Mouse (Mus musculus) cerebellum, adult 11 months (tissue): ENCODE measurements around the gene Ccdc114.
"Not testable (repeated sequence)": the region's sequence is repeated elsewhere in the genome, so short reads cannot be mapped to it uniquely, and the experiment has no call there.

Source experiments
- DNase-seq: peaks from one replicate; pipeline ENCODE4 v3.0.0; 2022

Gene Ccdc114

DNA sequence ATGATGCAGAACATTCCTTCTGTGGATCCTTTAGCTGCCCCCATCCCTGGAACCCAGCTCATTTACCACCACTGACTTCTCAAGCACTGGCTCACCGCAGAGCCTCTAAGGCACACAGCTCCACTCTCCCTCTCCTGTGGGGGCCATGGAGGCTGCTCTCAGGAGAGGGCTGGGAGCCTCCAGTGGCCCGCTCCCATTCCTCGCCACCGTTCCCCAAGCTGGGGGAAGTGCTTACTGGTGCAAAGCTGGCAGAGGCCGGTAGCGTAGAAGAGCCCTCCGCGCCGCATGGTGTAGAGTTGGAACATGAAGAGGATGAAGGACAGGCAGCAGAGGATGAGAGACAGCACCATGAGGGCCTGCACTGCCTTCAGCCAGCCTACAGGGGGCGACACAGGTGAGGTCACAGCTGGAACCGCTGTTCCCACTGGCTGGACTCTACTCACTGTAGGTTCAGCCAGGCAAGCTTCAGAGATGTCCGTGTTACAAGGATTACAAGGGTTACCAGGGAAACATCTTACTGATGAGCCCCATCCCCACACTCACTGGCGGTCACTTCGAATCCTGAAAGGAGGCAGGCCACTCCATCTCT is 4.7 kb upstream of the Ccdc114 start:
- DNase-seq, result no peak

DNA sequence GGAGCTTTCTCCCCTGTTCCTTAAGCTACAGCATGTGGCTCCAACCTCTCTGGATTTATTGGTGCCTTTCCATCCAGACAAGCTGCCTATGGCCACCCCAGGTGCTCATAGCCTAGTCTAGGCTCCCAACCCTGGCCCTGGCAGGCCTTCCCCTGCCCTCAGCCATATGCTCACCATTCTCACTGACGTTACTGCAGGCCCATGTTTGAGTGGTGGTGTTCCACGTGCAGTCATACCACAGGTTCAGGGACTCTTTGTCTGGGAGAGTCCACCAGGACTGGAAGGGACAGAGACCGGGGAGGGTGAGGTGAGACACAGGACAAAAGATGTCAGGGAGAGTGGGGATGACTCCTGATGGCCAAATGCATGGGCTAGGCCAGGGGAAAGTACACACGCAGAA is 4.1 kb upstream of the Ccdc114 start:
- no peak for DNase-seq

GRCm38 (mm10) chr7:45920583-45921241 is 3.2 kb upstream of the Ccdc114 start:
- DNase-seq, result no peak

GRCm38 (mm10) chr7:45921242-45921621 is 2.6 kb upstream of the Ccdc114 start, which contains the start of gene Emp3:
Emp3 (minus strand) TSS chr7:45921404.
- DNase-seq, result no peak

DNA sequence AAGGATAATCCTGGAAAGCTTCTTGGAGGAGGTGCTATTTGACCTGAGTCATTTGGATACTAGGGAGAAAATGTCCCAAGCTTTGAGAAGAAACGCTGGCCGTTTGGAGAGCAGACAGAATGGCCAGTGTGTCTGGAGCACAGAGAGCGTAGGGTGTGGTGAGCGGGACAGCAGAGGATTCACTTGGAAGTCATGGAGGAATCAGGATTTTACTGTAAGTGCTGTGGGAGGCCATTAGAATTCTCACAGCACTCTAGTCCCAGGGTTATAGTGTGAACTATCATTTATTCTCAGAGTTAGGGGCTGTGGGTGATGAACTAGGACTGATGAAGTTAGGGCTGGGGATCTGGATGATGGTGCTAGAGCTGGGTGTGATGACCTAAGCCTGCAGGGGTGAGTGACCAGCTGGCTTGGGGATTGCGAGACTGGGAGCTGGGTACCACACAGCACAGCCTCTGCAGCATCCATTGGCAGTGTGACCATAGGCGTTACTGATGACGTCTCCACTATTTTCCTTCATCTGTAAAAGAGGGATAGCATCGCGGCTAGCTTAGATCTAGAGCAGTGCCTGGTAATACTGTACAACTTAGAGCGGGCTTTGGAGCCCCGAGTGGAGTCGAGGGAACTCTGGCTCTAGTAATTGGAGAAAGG is 1.8 kb upstream of the Ccdc114 start:
- DNase-seq, result no peak

DNA sequence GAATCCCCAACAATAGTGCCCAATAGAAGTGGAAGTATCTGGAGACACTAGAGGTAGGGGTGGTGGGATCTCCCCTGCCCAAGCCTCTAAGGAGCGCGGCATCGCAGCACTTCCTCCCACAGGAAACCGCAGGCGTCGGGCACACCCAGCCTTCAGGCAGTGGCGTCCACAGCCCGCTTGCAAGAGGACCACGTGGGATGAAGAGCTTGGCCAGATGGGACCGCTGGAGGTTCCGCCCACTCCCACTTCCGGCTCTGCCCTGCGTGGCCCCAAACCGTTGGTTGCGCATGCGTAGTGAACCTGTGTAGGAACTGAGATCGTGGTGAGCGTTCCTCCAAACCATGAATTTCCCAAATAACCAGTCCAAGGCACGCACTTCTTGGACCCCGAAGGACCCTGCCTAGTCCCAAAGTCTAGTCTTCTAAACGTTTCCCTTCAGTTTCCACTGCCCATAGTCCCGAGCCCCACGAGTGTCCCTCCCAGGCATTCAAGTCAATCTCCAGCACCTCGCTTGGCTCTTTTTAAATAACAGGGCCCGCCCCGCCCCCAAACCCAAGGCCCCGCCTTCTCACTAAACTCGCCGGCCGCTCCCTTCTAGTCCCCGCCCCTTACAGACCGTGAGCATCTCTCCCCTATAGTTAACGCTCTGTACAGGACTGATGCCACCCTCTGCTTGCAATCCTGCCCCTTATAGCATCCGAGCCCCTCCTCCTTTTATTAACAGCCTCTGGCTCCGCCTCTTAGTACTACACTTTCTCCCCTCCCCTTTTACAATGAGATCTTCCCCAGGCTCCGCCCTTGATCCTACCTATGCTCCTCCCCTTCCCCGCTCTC is 727 bp upstream of the Ccdc114 start:
- DNase-seq, result peak; percentile 76

DNA sequence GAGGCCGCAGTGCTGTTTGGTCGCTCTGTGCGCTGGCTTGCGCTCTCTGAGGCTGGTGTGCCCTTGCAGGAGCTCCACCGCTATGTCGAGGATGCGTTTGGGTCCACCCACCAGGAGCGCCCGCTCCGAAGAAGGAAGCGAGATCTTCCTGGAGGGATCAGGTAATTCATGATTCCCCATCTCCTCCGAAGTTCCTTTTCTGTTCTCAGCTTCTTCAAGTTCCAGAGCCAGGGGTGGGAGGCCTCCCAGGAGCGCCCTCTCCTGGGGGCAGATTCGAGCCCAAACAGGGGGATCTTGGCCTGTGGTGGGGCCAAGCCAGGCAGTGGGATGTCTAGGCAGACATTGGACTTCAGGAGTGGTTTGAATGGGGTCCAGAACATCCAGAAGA is 551 bp downstream of the Ccdc114 start:
- no peak for DNase-seq

DNA sequence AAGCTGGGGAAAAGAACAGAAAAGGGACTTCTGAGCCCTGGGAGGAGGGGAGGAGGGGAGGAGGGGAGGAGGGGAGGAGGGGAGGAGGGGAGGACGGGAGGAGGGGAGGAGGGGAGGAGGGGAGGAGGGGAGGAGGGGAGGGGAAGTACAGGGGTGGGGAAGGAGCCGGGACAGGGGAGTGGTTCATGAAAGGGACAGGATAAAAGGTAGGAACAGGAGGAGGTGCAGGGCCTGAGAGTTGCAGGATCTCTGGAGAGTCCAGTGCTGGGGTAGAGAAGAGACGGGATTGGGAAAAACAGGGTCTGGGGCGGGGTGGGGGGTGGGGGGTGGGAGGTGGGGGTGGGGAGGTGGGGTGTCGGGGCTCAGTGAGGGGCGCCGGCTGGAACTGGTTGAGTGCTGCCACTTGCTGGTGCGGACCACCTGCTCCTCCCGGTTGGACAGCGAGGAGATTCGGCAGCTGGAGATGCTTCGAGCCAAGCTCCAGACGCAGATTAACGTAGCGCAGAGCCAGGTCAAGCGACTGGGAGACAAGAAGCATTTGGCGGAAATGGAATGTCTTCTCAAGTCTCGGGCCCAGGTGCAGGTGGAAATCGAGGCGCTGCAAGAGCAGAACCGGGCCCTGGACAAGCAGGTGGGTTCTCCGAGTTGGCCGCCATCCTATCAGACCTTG is 4.9 kb downstream of the Ccdc114 start:
- DNase-seq, result no peak

GRCm38 (mm10) chr7:45929688-45930087 is 5.8 kb downstream of the Ccdc114 start:
- DNase-seq, result no peak

GRCm38 (mm10) chr7:45933766-45934165 is 9.9 kb downstream of the Ccdc114 start:
- DNase-seq, result not testable (repeated sequence)

GRCm38 (mm10) chr7:45935114-45935513 is 11.2 kb downstream of the Ccdc114 start:
- peak; percentile 38 for DNase-seq

- DNase-seq, result no peak
Measured at GRCm38 (mm10) chr7:45939836-45940235, 16.0 kb downstream of the Ccdc114 start.

- no peak for DNase-seq
Measured at GRCm38 (mm10) chr7:45941986-45942385, 18.1 kb downstream of the Ccdc114 start.

DNA sequence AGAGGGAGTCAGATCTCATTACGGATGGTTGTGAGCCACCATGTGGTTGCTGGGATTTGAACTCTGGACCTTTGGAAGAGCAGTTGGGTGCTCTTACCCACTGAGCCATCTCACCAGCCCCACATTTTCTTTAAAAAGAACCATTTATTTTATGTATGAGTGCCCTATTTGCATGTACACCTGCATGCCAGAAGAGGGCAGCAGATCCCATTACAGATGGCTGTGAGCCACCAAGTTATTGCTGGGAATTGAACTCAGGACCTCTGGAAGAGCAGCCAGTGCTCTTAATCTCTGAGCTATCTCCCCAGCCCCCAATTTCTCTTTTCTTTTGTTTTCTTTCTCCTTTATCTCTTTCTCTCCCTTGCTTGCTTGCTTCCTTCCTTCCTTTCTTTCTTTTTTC is 19.4 kb downstream of the Ccdc114 start:
- DNase-seq, result not testable (repeated sequence)

- DNase-seq, result no peak
Measured at GRCm38 (mm10) chr7:45949061-45949460, 25.2 kb downstream of the Ccdc114 start.

GRCm38 (mm10) chr7:45956611-45957010 is 32.7 kb downstream of the Ccdc114 start:
- DNase-seq, result no peak

DNA sequence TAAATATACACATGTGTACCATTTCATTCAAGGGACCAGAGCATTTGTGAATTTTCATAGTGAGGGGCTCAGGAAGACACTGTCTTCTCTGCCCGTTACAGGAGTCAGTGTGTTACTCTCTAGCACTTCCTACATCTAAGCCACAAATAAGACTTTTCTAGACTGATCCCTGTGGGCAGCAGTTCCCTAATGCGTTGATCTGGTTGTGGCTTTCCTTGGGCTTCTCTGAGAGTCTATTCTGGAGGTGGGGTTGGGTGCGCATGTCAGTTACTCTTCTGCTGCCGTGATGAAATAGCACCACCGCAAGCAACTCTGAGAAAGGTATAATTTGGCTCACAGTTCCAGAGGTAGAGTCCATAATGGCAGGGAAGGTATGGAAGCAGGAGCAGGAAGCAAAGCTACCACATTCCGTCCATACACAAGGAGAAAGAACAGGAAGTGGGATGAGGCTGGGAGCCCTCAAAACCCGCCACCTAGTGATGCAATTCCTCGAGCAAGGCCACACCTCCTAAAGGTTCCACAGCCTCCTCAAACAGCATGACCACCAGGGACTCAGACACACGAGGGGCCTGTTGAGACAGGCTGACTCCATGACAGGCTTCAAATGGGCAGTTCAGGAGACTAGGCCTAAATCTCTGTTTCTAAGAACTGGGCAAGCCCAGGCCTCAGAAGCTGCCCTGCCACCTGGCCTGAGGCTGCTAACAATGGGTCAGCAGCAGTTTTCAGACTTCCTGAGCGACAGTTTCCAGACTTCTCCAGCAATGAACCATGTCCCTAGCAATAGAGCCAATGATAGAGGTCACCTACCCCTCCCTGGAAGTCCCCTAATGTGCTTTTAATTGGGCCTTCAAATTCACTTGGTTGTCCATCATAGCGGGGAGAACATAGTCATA is 48.2 kb downstream of the Ccdc114 start:
- no peak for DNase-seq

DNA sequence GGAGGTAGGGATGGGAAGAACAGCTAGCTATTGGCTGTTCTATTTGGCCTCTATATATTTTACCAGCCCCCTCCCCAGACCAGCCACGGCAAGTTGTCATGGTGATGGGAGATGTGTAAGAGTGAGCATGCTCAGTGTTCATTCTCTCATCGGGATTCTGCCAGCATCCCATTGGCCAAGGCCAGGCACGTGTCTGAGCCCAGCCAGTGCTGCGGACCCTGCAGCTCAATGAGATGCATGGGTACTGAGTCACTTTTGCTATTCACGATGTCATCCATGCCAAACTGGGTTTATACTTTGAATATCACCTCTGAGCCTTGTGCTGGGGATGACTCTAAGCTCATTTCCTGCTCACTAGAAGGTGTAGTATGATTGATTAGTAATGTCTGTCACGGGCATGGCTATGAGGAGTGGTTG is 49.4 kb downstream of the Ccdc114 start:
- no peak for DNase-seq

GRCm38 (mm10) chr7:45974103-45974502 is 50.2 kb downstream of the Ccdc114 start:
- no peak for DNase-seq

- DNase-seq, result no peak
Measured at GRCm38 (mm10) chr7:45974512-45974911, 50.6 kb downstream of the Ccdc114 start.

DNA sequence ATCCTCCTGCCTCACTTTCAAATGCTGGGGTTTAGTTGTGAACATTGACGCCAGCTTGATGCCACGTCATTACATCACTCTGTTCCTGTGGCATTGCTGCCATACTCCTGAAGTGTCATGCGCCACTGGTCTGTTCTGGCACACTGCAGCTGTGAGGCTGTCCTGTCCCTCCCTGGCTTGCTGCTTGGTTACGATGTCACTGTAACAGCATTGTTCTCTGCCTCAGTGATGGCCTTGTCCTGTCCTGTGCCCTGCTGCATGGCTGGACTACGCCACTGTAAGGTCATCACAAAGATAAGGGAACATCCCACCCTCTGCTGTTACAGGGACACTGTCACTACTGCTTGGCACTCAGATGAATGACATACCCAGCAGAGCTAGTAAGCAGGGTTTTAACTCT is 57.7 kb downstream of the Ccdc114 start:
- DNase-seq, result no peak

DNA sequence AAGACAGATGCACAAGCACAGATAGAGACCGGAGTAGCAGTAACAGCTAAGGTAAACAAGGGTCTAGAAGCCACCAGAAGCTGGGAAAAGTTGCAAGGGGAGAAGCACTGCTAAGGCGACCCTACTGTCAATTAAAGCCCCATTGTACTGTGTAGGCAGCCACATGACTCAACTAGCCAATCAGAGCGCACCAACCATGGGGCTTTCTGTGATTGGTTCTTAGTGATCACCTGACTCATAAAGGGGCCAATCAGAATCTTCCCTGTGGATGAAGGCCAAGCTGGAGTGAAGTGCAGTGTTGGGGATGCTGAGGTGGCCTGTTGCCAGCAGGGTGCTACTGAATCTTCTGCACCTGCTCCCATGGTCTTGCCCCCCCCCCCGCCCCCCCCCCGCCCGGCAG is 63.0 kb downstream of the Ccdc114 start:
- DNase-seq, result no peak
